Mouse (Mus musculus): ENCODE results near the gene Mogat2.

Mogat2 gene

GRCm38 (mm10) chr7:99234916-99235315 lies 3.5 kb downstream of the Mogat2 start:
- DNase-seq, result no peak

GRCm38 (mm10) chr7:99232571-99232970 lies 5.8 kb downstream of the Mogat2 start:
- no peak for DNase-seq

- no peak for DNase-seq
Measured at GRCm38 (mm10) chr7:99230061-99230747, 8.2 kb downstream of the Mogat2 start.

DNA sequence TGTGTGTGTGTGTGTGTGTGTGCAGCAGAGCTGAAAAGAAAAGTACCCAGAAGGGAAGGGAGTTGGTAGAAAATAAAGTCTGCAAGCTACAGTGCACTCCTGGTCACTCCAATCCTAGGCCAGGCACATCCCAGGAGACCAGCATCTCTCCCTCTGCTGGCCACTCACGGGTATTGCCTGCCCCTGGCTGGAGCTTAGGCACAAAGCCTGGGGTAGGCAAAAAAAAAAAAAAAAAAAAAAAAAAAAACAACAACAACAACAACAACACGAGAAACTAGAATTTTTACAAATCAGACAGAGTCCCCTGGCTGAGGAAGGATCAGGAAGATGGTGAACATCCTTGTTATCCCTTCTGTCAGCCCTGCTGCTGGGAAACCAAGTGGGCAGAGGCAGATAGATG lies 9.0 kb downstream of the Mogat2 start:
- no peak for DNase-seq

DNA sequence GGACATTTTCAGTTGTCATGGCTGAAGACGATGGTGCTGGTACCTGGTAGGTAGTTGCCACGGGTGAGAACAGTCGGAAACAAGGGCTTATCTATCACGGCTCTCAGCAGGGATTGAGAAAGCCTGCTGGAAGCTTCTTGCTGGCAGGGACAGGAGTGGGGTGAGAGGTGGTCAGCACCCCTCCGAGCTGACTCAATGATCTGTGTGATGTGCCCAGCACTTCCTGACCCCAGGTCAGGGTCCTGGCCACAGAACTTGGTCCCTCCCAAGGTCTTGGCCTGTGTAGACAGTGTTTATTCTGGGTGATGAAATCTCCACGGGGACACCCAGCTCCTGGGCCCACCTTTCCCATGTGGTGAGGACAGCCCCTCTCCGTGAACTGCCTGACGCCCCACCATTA lies 9.6 kb downstream of the Mogat2 start:
- no peak for DNase-seq

DNA sequence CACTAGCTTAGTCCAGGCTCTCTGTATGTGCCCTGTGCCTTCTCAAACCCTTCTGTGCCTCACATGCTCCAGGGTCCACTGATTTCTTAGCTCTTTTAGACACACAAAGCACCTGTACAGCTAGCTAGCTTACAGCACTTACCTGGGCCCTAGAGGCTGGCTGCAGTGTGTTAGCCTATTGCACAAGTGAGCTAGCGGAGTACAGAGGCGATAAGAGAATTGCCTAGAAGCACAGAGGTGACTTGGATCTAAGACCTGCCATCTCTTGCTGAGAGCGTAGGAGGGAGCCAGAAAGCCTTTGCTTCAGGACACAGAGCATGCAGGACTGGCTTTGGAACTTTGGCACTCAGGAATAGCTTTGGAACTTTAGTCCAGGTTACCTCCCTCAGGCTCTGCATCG lies 11.2 kb downstream of the Mogat2 start:
- no peak for DNase-seq

GRCm38 (mm10) chr7:99226662-99227061 lies 11.8 kb downstream of the Mogat2 start:
- DNase-seq, result no peak

GRCm38 (mm10) chr7:99225421-99225820 lies 13.0 kb downstream of the Mogat2 start:
- DNase-seq, result no peak

DNA sequence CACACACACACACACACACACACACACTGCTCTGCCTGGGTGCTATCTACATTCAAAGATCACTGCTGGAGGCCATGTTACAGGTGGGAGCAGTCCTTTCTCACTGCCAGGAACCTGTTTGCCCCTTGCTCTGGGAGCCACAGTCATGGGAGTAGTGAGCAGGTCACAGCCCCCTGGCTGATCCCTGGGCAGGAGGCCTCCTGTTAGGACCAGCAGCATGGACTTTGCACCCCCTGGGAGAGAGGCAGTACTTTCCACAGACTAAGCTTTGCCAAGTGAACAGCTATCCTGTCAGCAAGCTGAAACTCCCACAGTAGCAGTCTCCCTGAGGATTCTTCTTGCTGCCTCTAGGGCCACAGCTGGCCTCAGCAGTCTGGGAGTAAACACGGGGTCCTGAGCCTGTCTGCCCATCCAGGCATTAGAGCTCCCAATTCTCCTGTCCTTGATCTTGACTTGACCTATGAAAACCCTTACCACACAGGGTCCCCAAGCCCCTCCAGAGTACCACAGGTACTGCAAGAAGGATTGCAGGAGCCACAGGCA lies 13.7 kb downstream of the Mogat2 start:
- no peak for DNase-seq

GRCm38 (mm10) chr7:99224225-99224624 lies 14.2 kb downstream of the Mogat2 start:
- DNase-seq, result no peak

DNA sequence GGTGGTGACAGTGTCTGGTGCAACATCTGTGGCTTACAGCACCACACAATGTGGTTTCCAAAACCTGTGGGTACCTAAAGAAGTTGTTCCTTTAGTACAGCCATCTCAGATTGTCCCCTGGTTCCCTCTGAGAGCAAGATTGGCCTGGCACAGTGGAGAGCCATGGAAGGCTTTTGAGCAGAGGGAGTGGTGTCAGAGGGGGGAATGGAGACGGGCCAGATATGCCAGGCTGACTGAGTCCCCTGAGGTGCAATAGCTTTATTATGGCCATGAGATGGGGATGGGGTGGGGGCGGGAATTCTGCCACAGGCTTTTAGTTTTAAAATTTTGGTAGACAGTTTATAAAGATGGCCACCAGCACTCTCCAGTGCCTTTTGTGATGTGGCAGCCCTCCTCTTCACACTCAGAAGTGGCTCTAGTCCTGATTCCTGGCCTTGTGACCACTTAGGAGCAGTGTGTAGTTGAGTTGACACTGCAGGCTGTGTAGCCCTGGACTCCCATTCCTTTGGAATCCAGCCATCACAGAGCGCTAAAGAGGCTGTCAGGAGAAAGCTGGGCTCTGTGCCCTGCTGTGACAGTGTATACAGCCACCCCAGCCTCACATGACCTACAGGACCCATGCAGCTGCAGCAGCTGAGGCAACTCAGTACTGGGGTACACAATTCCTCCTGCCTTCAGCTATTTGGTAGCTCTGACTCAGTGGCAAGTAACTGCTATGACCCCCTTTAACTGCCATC lies 20.9 kb downstream of the Mogat2 start:
- no peak for DNase-seq

DNA sequence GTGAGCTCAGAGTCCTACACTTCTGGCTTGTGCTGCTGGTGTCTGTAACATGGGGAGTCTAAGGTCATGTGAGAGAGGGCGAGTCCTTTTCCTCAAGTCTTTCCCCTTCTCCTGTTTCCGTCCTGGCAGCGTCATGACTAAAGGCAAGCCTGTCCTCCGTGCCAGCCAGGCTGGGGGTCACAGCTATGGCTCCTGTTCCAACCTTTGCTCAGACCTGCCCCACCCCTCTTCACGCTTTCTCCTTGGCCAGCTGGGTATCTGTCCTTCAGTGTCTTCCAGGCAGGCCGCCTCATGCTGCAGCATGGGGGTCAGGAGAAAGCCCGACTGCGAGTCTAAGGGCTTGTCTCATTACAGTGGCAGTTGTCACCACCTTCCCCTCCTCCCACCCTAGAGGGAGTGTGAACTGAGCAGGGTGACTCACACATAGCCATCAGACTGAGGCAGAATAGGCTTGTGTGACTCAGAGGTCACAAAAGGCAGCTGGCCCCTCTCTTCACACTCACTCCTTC lies 23.0 kb downstream of the Mogat2 start:
- DNase-seq, result no peak

DNA sequence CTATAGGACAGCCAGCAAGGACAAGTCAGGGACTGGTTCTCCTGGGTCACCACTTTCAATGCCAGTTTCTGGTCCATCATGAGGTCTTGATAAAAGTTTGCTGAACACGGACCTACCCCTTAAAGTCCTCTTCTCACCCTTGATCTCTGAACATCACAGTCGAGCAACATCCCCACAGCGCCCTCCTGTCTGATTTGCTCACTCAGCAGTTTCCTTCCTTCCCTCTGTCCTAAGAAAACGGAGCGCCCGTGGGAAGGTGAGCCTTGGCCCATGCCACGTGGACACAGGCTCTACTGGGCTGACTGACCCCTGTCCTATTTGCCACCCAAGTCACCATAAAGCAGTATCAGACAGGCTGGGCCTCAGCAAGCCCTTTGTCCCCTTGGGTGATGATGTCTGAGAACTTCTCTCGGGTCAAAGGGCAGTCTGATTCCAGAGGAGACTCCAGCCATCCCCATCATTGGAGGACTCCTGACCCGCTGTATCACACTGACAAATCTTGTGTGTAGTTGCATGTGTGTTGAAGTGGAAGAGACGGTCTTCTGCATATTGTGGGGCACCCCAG lies 23.7 kb downstream of the Mogat2 start:
- DNase-seq, result no peak

GRCm38 (mm10) chr7:99213686-99214085 lies 24.7 kb downstream of the Mogat2 start:
- DNase-seq, result no peak

GRCm38 (mm10) chr7:99213056-99213455 lies 25.4 kb downstream of the Mogat2 start:
- DNase-seq, result no peak

DNA sequence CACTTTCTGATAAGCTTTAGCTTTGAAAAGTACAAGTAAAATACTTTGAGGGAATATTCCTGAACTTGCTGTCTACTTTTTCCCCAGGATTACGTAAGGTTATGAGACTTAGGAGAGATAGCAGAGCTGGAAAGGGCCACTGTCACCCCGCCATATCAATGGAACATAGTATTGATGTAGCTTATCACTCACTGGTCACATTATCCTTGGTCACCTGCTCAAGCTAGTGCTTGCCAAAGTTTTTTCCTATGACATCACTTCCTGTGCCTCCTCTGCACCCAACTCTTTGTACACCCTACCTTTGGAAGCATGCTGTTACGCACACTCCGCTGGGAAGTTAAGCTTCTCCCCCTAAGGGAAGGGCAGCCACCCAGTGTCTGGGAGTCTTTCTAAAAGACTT lies 29.7 kb downstream of the Mogat2 start:
- DNase-seq, result no peak

DNA sequence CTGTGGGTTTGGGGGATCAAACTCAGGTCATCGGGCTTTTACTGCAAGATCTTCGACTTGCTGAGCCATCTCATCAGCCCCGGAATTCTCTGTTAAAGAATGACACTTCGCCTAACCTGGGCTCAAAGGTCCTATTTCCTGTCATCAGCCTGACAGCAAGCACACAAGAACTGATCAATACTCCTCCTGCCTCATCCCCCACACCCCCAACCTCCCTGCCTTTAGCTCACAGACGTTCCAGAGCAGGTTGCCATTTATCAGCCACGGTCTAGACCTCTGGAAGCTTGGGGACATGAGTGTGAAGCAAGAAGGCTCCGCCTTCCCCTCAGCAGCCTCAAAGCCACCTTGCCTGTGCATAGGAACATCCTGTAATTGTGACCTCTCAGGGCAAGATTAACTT lies 32.1 kb downstream of the Mogat2 start:
- DNase-seq, result no peak

DNA sequence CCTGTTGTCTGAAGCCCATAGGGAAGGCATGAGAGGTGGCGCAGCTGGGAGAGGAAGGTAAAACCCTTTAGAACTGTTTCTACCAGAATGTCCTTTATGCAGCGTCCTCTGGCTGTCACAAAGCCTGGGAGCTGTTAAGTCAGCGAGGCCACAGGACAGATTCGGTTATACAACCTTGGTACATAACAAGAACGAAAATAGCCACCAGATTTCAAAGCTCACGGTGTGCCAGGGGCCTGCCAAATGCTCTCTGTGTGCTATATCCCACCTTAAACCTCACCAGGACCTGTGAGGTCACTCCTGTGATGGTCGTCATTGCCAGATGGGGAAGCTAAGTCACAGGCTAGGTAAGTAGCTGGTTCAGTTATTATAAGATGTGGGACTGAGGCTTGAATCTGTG lies 36.3 kb downstream of the Mogat2 start:
- DNase-seq, result no peak

DNA sequence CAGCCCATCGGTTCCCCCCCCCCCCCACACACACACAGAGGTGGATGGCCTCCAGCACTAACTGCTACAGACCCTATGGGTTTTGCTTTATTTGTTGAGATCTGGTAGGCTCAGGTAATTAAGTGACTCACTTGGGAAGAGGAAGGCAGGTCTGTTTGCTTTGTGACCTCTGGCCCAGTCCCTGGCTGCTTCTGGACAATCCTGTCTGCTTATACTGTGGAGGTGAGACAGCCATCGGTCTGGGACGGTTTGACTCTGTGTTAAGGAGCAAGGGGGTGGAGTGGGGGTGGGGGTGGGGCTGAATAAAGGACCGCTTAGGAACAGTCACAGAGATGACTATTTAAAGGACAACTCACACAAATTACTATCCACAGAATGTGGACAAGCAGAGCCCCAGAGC lies 38.1 kb downstream of the Mogat2 start:
- no peak for DNase-seq

DNA sequence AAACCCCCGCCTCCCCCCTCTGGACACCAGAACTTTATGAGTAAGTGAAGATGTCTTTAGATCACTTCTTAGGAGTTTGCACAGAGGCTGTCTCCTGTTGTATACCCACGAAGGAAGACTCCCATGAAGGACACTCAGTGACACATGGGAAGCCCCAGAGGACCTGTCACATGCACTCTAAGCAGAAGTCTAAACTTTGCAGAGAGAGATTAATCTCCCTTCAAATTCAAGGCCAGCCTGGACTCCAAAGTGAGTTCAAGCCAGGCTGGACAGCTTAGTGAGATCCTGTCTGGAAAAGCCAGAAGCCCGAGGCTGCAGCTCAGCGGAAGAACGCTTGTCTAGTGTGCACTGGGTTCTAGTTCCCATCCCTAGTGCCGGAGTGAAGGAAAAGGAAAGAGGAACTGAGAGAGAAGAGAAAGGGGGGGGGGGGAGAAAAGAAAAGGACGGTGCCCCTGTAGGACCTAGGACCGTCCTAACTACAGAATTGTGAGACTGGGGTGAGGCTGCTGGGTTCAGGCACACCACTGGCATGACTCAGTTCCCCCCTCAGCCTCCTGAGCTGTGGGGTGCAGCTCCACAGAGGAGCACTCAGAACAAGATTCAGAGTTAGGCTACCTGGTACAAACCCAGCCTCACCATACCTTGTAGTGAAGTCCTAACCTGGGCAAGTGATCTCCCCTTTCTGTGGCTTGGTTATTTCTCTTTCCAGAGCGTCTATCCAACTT lies 38.8 kb downstream of the Mogat2 start:
- DNase-seq, result no peak

DNA sequence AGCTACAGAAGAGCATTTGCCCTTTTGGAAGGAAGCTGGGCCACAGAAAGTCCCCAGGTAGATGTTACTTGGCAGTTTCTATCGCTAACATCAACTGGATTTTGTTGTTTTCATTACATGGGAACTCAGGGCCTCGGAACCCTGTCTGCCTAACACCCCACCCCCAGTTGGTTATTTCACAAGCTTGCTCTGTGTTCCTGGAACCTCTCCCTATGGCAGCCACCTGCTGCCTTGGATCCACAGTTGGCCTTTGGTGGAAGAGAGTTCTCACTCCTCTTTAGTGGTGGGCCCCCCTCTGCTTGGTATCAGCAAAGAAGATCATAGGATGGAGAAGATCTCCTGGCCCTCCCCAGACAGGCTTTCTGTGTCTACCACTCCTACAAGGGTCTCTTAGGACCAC lies 39.6 kb downstream of the Mogat2 start:
- no peak for DNase-seq

DNA sequence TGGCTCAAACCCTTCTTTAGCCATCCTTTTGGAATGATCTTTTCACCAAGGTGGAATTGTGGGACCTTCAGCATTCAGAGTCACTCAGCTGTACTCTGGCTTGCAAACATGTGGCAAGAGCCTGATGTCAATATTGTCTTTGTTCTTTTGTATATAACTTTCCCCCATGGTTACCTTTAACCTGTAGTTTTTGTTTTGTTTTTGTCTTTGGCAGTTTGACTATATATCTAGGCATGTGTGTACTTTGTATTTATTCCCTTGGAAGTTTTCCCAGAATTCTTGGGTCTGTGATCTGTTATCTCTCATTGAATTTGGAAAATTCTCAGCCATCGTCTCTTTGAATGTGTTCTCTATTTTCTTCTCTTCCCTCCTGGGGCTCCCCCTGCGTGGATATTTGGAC lies 43.9 kb downstream of the Mogat2 start:
- DNase-seq, result no peak

- DNase-seq, result no peak
Measured at GRCm38 (mm10) chr7:99193926-99194325, 44.5 kb downstream of the Mogat2 start.
